Mouse (Mus musculus) megakaryocyte, embryonic 14.5 days (primary cell): ENCODE measurements around the gene Zfhx3.

ENCODE experiments used
- FLI1 ChIP-seq: IDR thresholded peaks from 2 replicates; pipeline ENCODE4 v1.6.1; 2012; ENCODE audit warnings: low read length, inconsistent platforms, mixed read lengths
- GATA1 ChIP-seq: IDR thresholded peaks from 3 replicates; pipeline ENCODE4 v1.6.1; 2012; ENCODE audit warnings: mixed read lengths, low read length, inconsistent platforms, borderline replicate concordance

- TF ChIP-seq GATA1 (no peak), FLI1 (no peak)
These were observed 132.7 kb downstream of the Zfhx3 start for GRCm38 (mm10) chr8:108075176-108075575.
